Mouse (Mus musculus) monocyte, adult 5-6 weeks (primary cell): Measurements from ENCODE around the gene Gcm1. TPM values are rescaled to one million over a fixed set of nuclear protein-coding genes. Genes with fewer than 3 reads are reported as not detected.
"Not testable (repeated sequence)": the region's sequence is repeated elsewhere in the genome, so short reads cannot be mapped to it uniquely, and the experiment has no call there.

Experiments
- ATAC-seq: fragments of 153-309, 156-312 bp; replicated peaks from 2 replicates; pipeline ENCODE4 v1.8.0; 2017; ENCODE audit warnings: mild to moderate bottlenecking; ENCODE audit not compliant: low TSS enrichment, insufficient number of reproducible peaks, severe bottlenecking, poor library complexity, low FRiP score
- total RNA-seq: library from RNA; stranded (forward); fragments of 200-1000, 200-491, 200-594 nt; gene quantifications from 3 replicates; pipeline ENCODE4 v1.2.3, GENCODE M21; 2017

Gcm1 gene
- total RNA-seq, 1 experiment from 2014 or later, result not detected

DNA sequence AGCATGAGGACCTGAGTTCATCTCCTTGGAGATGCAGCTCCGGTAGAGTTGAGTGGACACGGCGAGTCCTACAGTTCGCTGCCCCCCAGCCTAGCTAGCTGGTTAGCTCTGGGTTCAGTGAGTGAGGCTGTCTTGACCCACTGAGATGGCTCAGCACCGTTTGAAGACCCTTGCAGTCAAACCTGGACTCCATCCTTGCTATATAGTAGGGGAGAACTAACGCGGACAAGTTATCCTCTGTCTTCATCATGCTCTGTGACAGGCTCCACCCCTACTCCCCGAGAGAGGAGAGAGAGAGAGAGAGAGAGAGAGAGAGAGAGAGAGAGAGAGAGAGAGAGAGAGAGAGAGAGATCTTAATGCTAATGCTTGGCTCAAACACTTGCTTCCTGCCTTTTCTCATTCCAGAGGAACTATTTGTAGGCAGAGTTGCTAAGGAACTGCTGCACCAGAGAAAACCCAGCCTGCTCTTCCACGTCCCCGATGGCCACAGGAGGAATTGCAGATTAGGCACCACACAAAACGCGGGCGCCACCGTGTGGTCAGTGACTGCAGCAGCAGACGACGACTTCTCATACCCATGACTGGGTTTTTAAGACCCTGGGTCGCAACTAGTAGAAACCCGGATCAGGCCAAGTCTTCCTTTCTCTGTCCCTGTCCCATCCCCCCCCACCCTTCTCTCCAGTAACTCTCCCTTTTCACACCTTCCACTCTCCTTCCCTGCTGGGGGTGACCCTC lies 12.8 kb upstream of the Gcm1 start:
- peak; percentile 95 for ATAC-seq

DNA sequence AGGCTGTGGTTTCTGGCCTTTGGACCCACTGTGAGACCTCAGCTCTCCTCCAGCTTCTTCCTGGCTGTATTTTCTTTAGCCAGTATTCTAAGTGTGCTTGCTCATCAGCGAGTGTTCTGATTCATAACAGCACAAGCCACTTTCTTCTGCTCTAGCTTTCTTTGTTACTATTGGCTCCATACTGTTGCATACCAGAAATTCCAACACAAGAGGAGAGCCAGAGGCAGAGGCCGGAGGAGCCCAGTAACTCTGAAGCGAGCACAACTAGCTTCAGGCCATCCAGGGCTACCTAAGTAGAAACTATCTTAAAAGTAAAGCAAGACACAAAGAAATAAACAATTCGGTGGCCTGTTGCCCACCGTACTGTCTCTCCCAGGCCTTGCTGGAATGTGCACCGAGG lies 6.6 kb upstream of the Gcm1 start:
- no peak for ATAC-seq

DNA sequence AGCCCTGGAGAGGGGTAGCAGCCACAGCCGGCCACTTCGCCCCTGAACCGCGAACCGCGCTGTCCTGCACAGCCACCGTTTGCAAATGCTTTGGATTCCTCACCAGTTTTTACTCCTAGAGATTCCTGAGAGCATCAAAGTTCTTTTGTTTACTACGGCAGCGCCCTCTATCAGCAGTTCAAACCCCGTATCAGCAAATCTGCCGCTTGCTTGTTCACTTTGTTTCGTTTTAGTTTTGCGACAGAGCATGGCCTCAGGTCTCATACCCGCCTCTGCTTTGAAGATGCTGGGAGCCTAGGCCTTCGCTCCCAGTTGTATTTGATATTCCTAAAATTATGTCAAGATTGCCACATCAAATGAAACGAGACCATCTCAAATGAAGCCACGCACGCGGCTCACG lies 5.0 kb upstream of the Gcm1 start:
- ATAC-seq, result no peak

DNA sequence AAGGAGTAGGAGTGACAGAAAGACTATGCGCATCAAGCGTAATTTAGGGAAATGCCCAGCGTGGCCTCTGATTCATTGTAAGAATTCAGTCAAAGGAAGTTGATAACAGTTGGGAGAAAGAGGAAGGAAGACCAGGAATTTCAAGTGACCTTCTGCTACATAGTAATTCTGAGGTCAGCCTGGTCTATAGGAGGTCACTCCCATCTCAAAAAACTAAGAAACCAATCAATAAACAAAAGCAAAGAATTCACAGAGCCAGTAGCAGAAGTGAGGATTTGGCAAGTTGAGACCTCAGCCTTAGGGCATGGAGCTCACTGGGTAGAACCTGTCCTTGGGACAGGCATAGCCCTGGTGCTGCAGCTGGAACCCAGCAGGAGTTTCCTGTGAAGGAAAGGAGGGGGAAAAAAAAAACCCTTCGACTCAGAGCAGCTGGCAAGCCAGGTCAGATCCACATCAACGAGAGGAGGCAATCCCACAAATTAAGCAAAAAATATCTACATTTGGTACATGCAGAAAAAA lies 1.2 kb upstream of the Gcm1 start:
- ATAC-seq, result no peak

DNA sequence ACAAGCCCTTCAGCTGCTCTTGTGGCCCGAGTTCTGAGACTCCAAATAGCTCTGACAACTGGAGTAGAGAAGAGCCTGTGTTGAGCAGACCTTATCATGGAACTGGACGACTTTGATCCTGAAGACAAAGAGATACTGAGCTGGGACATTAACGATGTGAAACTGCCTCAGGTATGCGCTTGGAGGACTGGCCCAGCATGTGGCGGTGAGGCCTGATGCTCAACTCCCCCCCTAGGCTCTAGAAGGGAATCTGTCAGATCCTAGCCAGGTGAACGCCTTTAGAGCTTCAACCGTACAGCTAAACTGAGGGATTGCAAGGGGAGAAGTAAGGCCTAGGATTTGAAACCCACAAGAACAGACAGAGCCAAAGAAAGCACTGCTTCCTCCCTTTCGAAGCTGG lies 2.1 kb downstream of the Gcm1 start:
- ATAC-seq, result no peak

DNA sequence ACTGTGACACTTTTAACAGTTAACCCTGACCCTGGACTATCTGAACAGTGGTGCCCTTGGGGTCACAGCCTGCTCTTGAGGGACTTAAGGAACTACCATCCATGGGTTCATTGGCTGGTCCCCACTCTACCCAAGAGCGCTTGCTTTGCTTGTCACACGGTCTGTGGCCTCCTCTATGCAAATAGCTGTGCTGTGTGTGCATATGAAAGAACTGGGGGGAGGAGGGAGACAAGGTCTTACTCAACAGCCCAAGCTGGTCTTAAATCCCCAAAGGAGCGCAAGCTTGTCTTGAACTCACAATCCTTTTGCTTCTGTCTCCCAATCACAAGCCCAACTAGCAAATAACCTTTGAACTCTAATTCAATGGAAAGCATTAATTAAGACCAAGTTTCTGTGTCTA lies 2.6 kb downstream of the Gcm1 start:
- no peak for ATAC-seq

DNA sequence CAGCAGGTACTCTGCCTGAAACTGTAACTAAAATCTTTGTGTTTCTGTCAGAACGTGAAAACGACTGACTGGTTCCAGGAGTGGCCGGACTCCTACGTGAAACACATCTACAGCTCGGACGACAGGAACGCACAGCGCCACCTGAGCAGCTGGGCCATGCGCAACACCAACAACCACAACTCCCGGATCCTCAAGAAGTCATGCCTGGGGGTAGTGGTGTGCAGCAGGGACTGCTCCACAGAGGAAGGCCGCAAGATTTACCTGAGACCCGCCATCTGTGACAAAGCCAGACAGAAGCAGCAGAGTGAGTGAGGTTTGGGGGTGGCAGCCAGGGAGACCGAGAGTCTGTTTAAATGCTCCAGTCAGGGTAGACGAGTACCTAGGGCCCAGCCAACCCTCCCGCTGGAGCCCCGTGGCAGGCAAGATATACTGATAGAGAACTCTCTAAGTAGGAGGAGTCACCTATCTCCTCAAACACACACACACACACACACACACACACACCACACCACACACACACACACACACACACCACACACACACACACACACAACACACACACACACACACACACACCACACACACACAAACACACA lies 7.9 kb downstream of the Gcm1 start:
- no peak for ATAC-seq

DNA sequence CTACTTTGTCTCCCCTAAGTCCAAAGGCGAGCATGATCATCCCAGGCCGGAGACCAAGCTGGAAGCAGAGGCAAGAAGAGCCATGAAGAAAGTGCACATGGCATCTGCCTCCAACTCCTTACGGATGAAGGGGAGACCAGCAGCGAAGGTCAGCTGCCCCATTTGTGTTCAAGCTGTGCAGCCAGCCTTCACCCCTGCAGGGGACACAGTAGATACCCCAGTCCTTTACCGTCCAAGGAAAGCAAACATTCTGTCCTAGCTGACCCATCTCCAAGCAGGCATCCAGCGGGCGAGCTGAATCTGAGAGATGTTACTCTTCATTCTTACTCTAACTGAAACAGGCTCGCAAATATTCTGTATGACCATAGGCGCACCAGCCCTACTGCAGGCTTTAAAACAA lies 10.7 kb downstream of the Gcm1 start:
- no peak for ATAC-seq

DNA sequence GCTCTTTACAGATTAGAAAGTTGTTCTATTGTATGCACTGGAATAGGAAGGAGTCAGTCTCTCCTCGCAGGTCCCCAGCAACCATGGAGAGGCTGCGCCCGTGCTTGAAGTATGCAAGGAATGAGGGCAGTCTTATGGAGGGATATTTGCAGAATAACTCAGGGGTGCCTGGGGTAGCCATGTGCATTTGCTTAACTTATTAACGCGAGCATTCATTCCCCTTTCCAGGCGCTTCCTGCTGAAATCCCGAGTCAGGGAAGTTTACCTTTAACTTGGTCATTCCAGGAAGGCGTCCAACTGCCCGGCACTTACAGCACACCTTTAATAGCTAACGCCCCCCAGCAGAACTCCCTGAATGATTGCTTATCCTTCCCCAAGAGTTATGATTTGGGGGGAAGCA lies 12.4 kb downstream of the Gcm1 start:
- ATAC-seq, result no peak

DNA sequence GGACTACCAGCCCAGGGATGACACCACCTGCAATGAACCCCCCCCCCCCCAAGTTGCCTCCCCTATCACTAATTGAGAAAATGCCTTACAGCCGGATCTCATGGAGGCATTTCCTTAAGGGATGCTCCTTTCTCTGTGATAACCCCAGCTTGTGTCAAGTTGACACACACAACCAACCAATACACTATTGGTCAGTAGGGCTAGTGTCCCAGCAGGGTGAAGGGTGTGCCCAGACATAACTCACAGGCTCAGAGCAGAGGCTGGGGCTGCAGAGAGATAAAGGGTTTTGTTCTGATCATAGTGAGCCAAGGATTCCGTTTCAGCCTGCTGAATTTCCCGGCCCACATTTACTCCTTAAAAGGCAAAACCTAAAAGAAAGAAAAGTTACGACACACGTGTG lies 18.8 kb downstream of the Gcm1 start:
- ATAC-seq, result no peak

DNA sequence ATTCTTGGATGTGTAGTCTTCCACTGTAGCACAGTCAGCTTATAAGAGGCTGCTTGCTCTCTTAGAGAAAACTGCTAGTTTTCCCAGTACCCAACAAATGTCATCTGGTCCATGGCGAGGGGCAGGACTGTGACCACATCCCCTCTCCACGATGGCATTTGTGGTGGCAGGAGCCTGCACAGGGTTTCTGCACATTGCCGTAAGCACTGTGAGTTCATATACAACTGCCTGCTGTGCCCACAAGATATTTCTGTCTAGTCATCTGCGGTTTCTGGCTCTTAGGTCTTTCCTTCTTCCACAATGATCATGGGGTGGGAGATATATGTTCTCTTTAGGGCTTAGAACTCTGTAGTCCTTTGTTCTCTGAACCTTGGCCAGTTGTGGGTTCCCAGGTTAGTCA lies 19.9 kb downstream of the Gcm1 start:
- no peak for ATAC-seq

DNA sequence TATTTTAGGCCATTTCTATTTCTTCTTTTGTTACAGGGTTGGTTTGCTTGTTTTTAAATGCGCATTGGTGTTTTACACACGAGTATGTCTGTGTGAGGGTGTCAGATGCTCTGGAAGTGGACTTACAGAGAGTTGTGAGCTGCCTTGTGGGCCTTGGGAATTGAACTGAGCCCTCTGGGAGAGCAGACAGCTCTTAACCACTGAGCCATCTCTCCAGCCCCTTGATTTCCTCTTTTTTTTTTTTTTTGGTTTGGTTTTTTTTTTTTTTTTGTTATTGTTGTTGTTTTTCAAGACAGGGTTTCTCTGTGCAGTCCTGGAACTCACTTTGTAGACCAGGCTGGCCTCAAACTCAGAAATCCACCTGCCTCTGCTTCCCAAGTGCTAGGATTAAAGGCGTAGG lies 21.6 kb downstream of the Gcm1 start:
- ATAC-seq, result not testable (repeated sequence)

DNA sequence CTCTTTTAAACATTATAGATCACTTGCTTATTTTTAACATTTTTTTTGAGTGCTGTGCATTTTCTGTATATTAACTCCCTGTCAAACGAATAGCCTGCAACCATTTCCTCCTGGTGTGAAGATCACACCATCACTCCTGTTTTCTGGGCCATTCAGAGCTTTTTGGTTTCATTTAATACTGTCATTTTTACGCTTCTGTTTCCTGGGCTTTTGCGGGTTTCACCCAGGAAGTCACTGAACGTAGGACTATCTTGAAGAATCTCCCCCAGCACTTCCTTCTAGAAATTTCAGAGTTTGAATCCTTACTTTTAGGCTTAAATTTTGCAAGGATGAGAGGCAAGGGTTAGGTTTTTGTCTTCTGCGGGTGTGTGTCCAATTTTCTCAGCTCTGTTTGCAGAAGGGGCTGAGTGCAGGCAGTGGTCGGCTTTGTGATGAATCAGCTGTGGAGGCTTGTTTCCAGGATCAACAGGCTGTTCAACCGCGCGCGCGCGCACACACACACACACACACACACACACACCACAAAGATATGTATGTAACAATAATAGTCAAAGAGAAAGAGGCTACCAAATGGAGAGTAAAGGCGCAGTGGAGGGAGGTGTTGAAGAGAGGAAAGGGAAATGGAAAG lies 22.1 kb downstream of the Gcm1 start:
- no peak for ATAC-seq

DNA sequence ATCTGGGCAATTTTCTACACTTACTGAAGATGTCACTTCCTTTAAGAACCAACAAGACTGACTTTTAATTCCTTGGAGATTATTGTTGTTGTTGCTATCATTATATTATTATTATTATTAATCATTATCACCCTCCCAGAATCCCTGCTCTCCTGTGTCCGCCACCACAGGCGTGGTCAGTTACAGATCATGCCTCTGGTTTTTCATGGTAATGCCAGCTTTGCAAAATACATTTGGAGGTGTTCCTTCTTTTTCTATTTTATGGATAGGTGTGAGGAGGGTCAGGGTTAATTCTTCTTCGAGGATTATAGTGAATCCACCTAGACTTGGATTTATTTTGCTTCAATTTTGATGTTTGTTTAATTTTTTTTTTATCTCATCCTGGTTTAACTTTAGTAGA lies 23.5 kb downstream of the Gcm1 start:
- no peak for ATAC-seq

DNA sequence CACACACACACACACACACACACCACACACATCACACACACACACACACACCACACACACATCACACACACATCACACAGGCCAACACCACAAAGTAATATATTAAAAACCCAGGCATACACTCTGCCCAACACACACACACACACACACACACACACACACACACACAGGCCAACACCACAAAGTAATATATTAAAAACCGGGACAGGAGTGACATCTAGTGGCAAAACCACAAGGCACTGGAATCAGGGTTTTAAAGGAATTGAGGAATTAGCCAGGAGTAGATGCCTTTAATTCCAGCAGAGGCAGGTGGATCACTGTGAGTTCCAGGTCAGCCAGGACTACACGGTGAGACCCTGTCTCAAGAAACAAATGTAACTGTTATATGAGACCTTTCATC lies 26.5 kb downstream of the Gcm1 start:
- ATAC-seq, result no peak

DNA sequence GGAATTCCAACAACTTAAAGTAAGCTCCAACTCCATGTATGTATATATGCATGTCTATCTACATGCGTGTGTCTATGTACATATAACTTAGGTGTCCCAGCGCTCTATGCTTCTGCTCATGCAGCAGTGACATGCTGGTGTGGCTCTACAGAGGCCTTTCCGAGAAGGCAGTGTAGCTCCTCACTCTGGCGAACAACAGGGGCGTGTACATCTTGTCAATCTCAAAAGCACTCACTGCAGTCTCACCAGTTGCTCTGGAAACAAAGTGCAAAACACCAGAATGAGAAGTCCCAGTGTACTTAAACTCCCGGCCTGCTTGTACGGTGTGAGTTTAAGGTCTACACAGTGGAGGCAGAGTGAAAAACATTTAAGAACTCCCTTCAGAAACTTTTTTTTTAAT lies 30.1 kb downstream of the Gcm1 start:
- no peak for ATAC-seq

DNA sequence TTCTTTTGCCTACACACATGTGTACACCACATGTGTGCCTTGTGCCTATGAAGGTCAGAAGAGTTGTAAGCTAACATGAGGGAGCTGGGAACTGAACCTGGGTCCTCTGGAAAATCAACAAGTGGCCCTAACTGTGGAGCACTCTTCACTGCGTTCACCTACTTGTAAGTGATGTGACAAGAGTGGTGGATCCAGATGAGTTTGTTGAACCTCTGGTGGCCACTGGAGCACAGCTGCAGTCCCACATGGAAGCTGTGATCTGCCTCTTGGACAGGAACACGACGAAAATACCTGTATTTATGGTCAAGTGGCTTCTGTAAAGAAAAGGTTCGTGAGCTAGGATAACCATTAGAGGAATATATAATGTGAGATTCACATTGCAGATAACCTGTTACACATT lies 32.6 kb downstream of the Gcm1 start:
- ATAC-seq, result no peak

DNA sequence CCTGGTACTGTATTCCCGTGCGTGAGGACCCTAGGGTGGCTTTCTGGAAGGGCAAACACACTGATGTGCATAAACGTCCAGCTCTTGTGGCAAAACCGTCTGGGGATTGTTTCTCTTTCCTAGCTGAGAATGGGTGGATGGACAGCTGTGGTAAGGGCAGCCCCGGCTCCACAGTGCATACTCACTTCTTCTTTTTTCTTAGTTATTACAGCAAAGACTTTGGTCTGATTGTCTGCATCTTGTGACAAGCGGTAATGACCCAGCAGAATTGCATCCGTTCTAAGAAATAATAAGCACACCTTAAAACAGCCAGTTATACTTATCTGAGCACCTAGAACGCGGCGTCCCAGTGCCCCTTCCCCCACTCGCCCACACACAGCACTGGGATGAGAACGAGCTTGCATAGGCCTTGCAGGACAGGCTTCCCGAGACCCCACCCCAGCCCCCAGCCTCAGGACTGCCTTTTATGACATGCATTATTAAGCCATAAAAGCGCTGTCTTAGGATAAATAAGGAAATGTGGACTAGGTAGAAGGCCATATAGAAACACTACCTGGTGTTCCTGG lies 34.1 kb downstream of the Gcm1 start:
- peak; percentile 47 for ATAC-seq

DNA sequence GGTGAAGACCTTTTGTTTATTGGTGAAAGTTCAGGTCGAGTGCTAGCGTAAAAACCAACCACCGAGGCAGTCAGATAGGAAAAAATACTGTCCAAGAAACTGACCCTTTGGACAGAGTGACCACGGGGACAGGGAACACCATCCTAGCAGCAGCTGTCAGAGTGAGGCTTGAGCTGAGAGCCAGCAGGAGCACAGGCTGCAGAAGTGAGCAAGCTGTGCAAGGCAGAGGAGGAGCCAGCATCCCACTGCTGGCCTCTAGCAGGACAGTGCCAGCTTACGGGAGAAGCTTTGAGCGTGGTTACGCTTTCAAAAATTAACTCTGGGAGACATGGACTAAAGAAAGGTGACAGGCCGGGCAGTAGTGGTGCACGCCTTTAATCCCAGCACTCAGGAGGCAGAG lies 36.0 kb downstream of the Gcm1 start:
- no peak for ATAC-seq

DNA sequence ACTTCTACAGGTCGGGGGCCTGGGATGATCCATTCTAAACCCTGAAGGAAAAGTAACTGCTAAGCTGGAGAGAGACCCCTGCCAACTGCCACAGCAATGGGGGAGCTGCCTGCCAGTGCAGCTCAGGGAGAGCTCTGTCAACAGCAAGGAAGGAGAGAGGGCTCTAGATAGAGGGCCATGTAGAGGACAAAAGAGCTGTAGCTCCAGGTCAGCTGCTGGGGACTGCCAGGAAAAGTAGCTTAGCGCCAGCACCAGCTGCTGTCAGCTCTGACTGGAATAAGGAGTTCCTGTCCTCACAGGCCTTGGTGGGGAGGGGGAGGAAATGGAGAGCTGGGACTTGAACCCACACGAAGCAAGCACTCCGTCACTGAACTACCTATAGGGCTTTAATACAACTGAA lies 36.8 kb downstream of the Gcm1 start:
- no peak for ATAC-seq
